Mouse (Mus musculus): Measurements from ENCODE around the gene Rps24. TPM values are rescaled to one million over a fixed set of nuclear protein-coding genes. Genes with fewer than 3 reads are reported as not detected.
"Not testable (repeated sequence)": the region's sequence is repeated elsewhere in the genome, so short reads cannot be mapped to it uniquely, and the experiment has no call there.

The Rps24 gene
- polyA plus RNA-seq (2015; fragmentation: Nextera tagmentation; extraction: Ambion mirVana), result 1,278 and 1,460 TPM in 2 replicates

DNA sequence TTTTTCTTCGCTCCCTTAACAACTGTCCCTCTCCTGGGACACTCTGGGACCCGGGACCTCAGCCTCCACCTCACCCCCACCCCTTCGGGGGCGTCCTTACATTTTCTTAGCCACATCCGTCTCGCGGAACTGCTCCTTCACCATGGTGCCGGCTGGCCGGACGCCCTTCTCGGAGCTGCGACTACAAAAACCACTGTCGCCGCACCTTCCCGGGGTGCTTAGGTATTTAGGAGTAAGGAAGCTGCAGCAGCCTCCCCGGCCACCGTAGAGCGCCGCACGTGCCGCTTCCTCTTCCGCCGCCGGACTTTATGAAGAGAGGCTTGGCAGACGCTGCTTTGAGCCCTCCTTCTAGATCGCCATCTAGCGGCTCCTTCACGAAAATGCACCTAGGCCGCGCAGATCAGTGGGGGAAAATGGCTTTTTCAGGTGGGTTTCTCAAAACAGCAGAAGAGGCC lies at the start of gene Rps24, which contains the start of gene Polr3a:
Gene Rps24, plus strand, starts transcription at position 353 of the 455 bp plus-strand sequence.
Gene Polr3a, minus strand, starts transcription at position 286 of the 455 bp plus-strand sequence.
- Histone ChIP-seq H3K4me2 (ENCODE audit: low read length) (peak within 1 kb of the TSS; percentile 80), H3K9ac (ENCODE audit: low read depth, low read length) (peak within 1 kb of the TSS; percentile 79), H3K4me1 (replicated peaks; ENCODE audit: insufficient read depth, low read length) (peaks cover 9% of the 10 kb centered on the region), H3K27me3 (ENCODE audit: insufficient read depth, low read length) (no peaks in the 10 kb centered on the region), H3K27ac (peak within 1 kb of the TSS; percentile 81; the same call in 1 of the 2 replicates), H3K9me3 (replicated peaks; ENCODE audit: low read length) (no peaks in the 10 kb centered on the region), H3K4me3 (replicated peaks; ENCODE audit: low read depth, low read length) (peak within 1 kb of the TSS; percentile 77), H3K36me3 (ENCODE audit: insufficient read depth, low read length) (peaks cover 23% of the 10 kb centered on the region)
- TF ChIP-seq CTCF (IDR thresholded peaks at IDR 0.05; ENCODE audit: low read depth), result peak; percentile 94
- ATAC-seq (replicated peaks; ENCODE audit: low FRiP score, low read depth) (peak; percentile 62), DNase-seq (ENCODE audit: low spot score) (peak; percentile 96)
- WGBS, result under 1% methylated on average over 30 of the region's 30 CpGs

DNA sequence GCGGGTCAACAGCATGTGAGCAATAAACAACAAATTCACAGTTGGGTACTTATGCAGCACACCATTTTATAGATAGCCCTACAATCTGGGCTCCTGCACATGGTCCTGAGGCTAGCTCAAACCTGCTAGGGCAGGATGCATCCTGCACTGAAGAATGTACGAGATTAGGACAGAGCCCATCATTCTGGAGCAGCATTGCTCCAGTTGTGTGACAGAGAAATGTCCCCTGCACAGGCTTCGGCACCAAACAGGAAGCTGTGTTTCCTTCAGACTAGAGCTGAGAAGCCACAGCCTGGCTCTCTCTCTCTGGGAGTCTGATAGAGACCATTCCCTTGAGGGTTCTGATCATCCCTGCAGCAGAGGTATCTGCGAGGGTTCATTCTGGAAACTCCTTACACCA lies 43.4 kb upstream of the Rps24 start:
- not testable (repeated sequence) for H3K9me3 ChIP-seq (replicated peaks; ENCODE audit: low read length); H3K4me3 ChIP-seq (replicated peaks; ENCODE audit: low read depth, low read length); H3K27ac ChIP-seq; H3K27me3 ChIP-seq (ENCODE audit: insufficient read depth, low read length); H3K9ac ChIP-seq (ENCODE audit: low read depth, low read length); H3K4me2 ChIP-seq (ENCODE audit: low read length); H3K4me1 ChIP-seq (replicated peaks; ENCODE audit: insufficient read depth, low read length); DNase-seq (ENCODE audit: low spot score); ATAC-seq (replicated peaks; ENCODE audit: low FRiP score, low read depth)
- WGBS, result 79% methylated on average over 4 of the region's 4 CpGs
- peaks cover 17% of the 10 kb centered on the region; the same call in 1 of the 2 replicates for H3K36me3 ChIP-seq (ENCODE audit: insufficient read depth, low read length)

DNA sequence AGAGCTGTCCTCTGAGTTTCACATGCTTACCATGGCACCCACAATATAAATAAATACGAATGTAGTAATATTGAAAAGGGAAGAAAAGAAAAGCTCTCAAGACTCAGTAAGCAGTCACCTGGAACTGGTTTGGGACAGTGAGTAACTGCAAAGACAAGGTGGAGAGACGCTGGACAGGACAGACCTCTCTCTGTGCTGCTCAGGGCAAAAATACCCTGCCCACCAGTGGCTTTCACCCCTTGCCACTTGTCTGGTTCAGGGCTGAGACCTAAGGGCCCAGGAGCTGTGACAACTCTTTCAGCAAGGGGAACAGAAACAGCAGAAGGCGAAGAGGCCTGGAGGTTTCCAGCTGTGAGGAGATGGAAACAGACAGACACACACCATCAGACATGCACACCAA lies 28.7 kb upstream of the Rps24 start:
- Histone ChIP-seq H3K9me3 (replicated peaks; ENCODE audit: low read length) (no peaks in the 10 kb centered on the region), H3K27me3 (ENCODE audit: insufficient read depth, low read length) (no peaks in the 10 kb centered on the region), H3K4me2 (ENCODE audit: low read length) (no peak overlapping the region), H3K9ac (ENCODE audit: low read depth, low read length) (no peak overlapping the region), H3K27ac (no peak overlapping the region), H3K4me3 (replicated peaks; ENCODE audit: low read depth, low read length) (no peak overlapping the region), H3K36me3 (ENCODE audit: insufficient read depth, low read length) (peaks cover 75% of the 10 kb centered on the region), H3K4me1 (replicated peaks; ENCODE audit: insufficient read depth, low read length) (no peaks in the 10 kb centered on the region)
- DNase-seq (ENCODE audit: low spot score), result no peak
- 88% methylated on average over 3 of the region's 3 CpGs for WGBS
- no peak for ATAC-seq (replicated peaks; ENCODE audit: low FRiP score, low read depth)
- TF ChIP-seq CTCF (IDR thresholded peaks at IDR 0.05; ENCODE audit: low read depth), result no peak

DNA sequence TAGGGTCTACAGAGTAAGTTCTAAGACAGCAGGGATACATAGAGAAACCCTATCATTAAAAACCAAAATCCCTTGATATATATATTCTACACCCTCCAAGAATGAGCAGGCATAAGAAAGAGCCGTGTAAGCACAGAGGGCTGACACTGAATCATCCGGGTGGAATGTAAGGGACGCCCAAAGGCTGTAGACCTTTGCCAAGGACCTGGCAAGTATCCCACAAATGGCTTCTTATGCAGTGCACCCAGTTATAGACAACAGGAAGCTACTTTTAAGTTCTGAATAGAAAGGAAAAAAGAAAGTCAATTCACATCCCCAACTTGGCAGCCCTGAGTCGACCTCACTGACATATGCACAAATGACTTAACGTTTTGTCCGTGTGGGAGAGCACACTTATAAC lies 18.1 kb upstream of the Rps24 start:
- Histone ChIP-seq H3K9me3 (replicated peaks; ENCODE audit: low read length) (no peaks in the 10 kb centered on the region), H3K27ac (no peak overlapping the region), H3K4me3 (replicated peaks; ENCODE audit: low read depth, low read length) (no peak overlapping the region), H3K36me3 (ENCODE audit: insufficient read depth, low read length) (peaks cover 84% of the 10 kb centered on the region), H3K9ac (ENCODE audit: low read depth, low read length) (no peak overlapping the region), H3K27me3 (ENCODE audit: insufficient read depth, low read length) (no peaks in the 10 kb centered on the region), H3K4me1 (replicated peaks; ENCODE audit: insufficient read depth, low read length) (no peaks in the 10 kb centered on the region), H3K4me2 (ENCODE audit: low read length) (no peak overlapping the region)
- 79% methylated on average over 6 of the region's 6 CpGs for WGBS
- no peak for TF ChIP-seq CTCF (IDR thresholded peaks at IDR 0.05; ENCODE audit: low read depth)
- DNase-seq (ENCODE audit: low spot score), result no peak
- no peak for ATAC-seq (replicated peaks; ENCODE audit: low FRiP score, low read depth)

DNA sequence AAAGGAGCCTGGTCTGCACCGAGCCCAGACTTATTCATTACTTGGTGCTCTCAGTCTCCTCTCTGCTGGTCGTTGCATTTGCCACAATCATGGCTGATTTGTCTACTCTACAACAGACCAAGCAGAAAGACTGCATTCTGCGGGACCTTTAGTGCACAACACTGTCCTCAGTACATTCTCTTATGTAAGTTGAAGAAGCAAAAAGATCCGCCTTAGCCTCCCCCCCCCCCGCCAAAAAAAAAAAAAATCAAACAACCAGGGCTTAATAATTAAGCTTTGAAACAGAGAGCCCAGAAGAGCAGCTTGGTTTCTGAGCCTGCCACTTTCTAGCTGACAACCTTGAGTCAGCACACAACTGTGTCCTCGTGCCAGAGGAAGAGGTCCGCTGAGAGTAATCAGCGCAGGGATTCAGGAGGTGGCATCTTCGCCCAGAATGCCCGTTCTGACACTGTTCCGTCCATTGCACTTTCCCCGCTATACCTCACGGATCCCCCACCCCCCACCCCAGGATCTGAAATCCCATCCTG lies 621 bp upstream of the Rps24 start:
- Histone ChIP-seq H3K9me3 (replicated peaks; ENCODE audit: low read length) (no peaks in the 10 kb centered on the region), H3K27me3 (ENCODE audit: insufficient read depth, low read length) (no peaks in the 10 kb centered on the region), H3K36me3 (ENCODE audit: insufficient read depth, low read length) (peaks cover 26% of the 10 kb centered on the region), H3K27ac (peak overlapping the region; percentile 81; the same call in 1 of the 2 replicates), H3K9ac (ENCODE audit: low read depth, low read length) (peak overlapping the region; percentile 79), H3K4me1 (replicated peaks; ENCODE audit: insufficient read depth, low read length) (peaks cover 9% of the 10 kb centered on the region), H3K4me3 (replicated peaks; ENCODE audit: low read depth, low read length) (peak overlapping the region; percentile 77), H3K4me2 (ENCODE audit: low read length) (peak overlapping the region; percentile 80)
- WGBS, result 5% methylated on average over 12 of the region's 13 CpGs
- no peak for DNase-seq (ENCODE audit: low spot score)
- ATAC-seq (replicated peaks; ENCODE audit: low FRiP score, low read depth), result peak; percentile 5
- TF ChIP-seq CTCF (IDR thresholded peaks at IDR 0.05; ENCODE audit: low read depth), result no peak

DNA sequence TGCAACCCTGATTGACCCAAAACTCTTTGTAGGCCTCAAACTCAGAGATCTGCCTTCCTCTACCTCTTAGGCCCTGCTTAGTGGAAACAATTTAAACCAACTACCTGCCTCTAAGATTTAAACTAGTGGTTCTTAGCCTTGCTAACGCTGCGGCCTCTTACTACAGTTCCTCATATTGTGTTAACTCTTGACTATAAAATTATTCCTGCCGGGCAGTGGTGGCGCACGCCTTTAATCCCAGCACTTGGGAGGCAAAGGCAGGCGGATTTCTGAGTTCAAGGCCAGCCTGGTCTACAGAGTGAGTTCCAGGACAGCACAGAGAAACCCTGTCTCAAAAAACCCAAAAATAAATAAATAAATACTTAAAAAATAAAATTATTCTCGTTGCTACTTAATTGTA lies 2.8 kb downstream of the Rps24 start:
- not testable (repeated sequence) for H3K27me3 ChIP-seq (ENCODE audit: insufficient read depth, low read length); ATAC-seq (replicated peaks; ENCODE audit: low FRiP score, low read depth); H3K9me3 ChIP-seq (replicated peaks; ENCODE audit: low read length); H3K9ac ChIP-seq (ENCODE audit: low read depth, low read length); H3K36me3 ChIP-seq (ENCODE audit: insufficient read depth, low read length); H3K27ac ChIP-seq; DNase-seq (ENCODE audit: low spot score); H3K4me2 ChIP-seq (ENCODE audit: low read length); H3K4me3 ChIP-seq (replicated peaks; ENCODE audit: low read depth, low read length)
- WGBS, result 91% methylated on average over 7 of the region's 7 CpGs
- H3K4me1 ChIP-seq (replicated peaks; ENCODE audit: insufficient read depth, low read length), result peaks cover 15% of the 10 kb centered on the region
